Comparison of ENCODE assay signal across 11 mouse cellular contexts in genomic region chr1:183149571-183150105, GRCm38 (mm10).
DNase-seq lines count a peak whose midpoint lies in the region; ATAC-seq and TF ChIP-seq lines count a peak whose summit lies in the region.
"Had no signal": no experiment of that assay in that cellular context is flagged by ENCODE, and none has a peak within 500 bp of the region (broad histone marks: within the 10 kb centered on the region; RNA-seq: fewer than 3 reads in every experiment).

No protein-coding gene starts in this region.

- peak; percentile 43 for DNase-seq in embryo, embryonic 10 days (ENCODE audit: low spot score)
- DNase-seq in embryo, embryonic 9.5 days (ENCODE audit: extremely low spot score), result no peak
- DNase-seq in G1E (ENCODE audit: low spot score), result no peak
- no peak for DNase-seq in adrenal gland, adult 18-20 months (ENCODE audit: low spot score in 2 of 2)
- DNase-seq in left cerebral cortex, adult 11 months (ENCODE audit: low spot score), result no peak
- DNase-seq in left cerebral cortex, postnatal 14 days (ENCODE audit: low spot score in 2 of 2), result no peak
- DNase-seq: adrenal gland, postnatal 36 days; lung, embryonic 14.5 days had no signal

- no peak overlapping the region for H3K4me2 ChIP-seq in hindbrain, embryonic 15.5 days
- H3K4me2 ChIP-seq in midbrain, embryonic 16.5 days (ENCODE audit: low read length), result no peak overlapping the region
- H3K4me2 ChIP-seq: lung, embryonic 14.5 days had no signal

- H3K27me3 ChIP-seq in G1E (ENCODE audit: insufficient read depth, low read length), result no peaks in the 10 kb centered on the region
- H3K27me3 ChIP-seq in hindbrain, embryonic 15.5 days, result no peaks in the 10 kb centered on the region
- no peaks in the 10 kb centered on the region for H3K27me3 ChIP-seq in midbrain, embryonic 16.5 days (ENCODE audit: control insufficient read depth, insufficient read depth, low read depth, low read length)

- peak; percentile 62 for ATAC-seq in G1E (ENCODE audit: extremely low read depth, insufficient number of reproducible peaks, low FRiP score, poor library complexity, severe bottlenecking)
- no peak for ATAC-seq in hindbrain, embryonic 15.5 days (ENCODE audit: low FRiP score, low read depth)
- ATAC-seq in midbrain, embryonic 16.5 days, result no peak

- H3K9me3 ChIP-seq in G1E (replicated peaks), result no peaks in the 10 kb centered on the region
- no peaks in the 10 kb centered on the region for H3K9me3 ChIP-seq in hindbrain, embryonic 15.5 days
- no peaks in the 10 kb centered on the region for H3K9me3 ChIP-seq in midbrain, embryonic 16.5 days (replicated peaks; ENCODE audit: control insufficient read depth, low read length, poor library complexity, severe bottlenecking)
- H3K9me3 ChIP-seq: heart, embryonic 10.5 days had no signal

- 29% methylated on average over 5 of the region's 5 CpGs for WGBS in hindbrain, embryonic 15.5 days
- 32% methylated on average over 5 of the region's 5 CpGs for WGBS in midbrain, embryonic 16.5 days

- H3K36me3 ChIP-seq in G1E (replicated peaks), result peaks cover 5% of the 10 kb centered on the region
- H3K36me3 ChIP-seq in hindbrain, embryonic 15.5 days, result no peaks in the 10 kb centered on the region
- H3K36me3 ChIP-seq in midbrain, embryonic 16.5 days (ENCODE audit: control insufficient read depth, insufficient read depth, low read length), result no peaks in the 10 kb centered on the region
- H3K36me3 ChIP-seq: heart, embryonic 10.5 days had no signal

- intact Hi-C loops in left cerebral cortex, postnatal 14 days (cut with DNase I), result no loop called here

- no peak overlapping the region for H3K9ac ChIP-seq in hindbrain, embryonic 15.5 days
- no peak overlapping the region for H3K9ac ChIP-seq in midbrain, embryonic 16.5 days (ENCODE audit: low read depth, low read length)
- H3K9ac ChIP-seq: lung, embryonic 14.5 days had no signal

- no peak overlapping the region for H3K4me3 ChIP-seq in G1E (ENCODE audit: low read depth, low read length)
- H3K4me3 ChIP-seq in hindbrain, embryonic 15.5 days, result no peak overlapping the region
- H3K4me3 ChIP-seq in midbrain, embryonic 16.5 days (ENCODE audit: low read depth, low read length), result no peak overlapping the region
- H3K4me3 ChIP-seq: heart, embryonic 10.5 days had no signal

- peaks cover 12% of the 10 kb centered on the region for H3K4me1 ChIP-seq in G1E (ENCODE audit: insufficient read depth, low read depth, low read length)
- H3K4me1 ChIP-seq in hindbrain, embryonic 15.5 days (replicated peaks), result peaks cover 37% of the 10 kb centered on the region
- H3K4me1 ChIP-seq in midbrain, embryonic 16.5 days (ENCODE audit: control insufficient read depth, insufficient read depth, low read length), result peaks cover 20% of the 10 kb centered on the region

- H3K27ac ChIP-seq in hindbrain, embryonic 15.5 days (replicated peaks), result peak overlapping the region; percentile 32; the same call in 1 of the 2 replicates
- H3K27ac ChIP-seq in midbrain, embryonic 16.5 days (ENCODE audit: low read length), result peak overlapping the region; percentile 47; the same call in 1 of the 2 replicates
- H3K27ac ChIP-seq: heart, embryonic 10.5 days had no signal

- no peak for TF ChIP-seq CTCF in G1E (IDR thresholded peaks at IDR 0.05; ENCODE audit: low read depth, low read length)
